Mouse (Mus musculus) hindbrain, embryonic 14.5 days (tissue): ENCODE measurements around the gene Shisal2a. TPM values are rescaled to one million over a fixed set of nuclear protein-coding genes. Genes with fewer than 3 reads are reported as not detected.

Experiments
- ATAC-seq: fragments of 200-750 bp; cut with Nextera tagmentation; 2 replicates; pipeline ENCODE4 v1.8.0; 2017; ENCODE audit warnings: moderate number of reproducible peaks, mild to moderate bottlenecking, moderate TSS enrichment, moderate library complexity; ENCODE audit not compliant: low FRiP score
- DNase-seq: peaks from one replicate; pipeline ENCODE4 v3.0.0-alpha.2; 2015; ENCODE audit warnings: low spot score
- H3K27ac ChIP-seq: fragments of 300-500 bp; sonication (generic); 2 replicates; pipeline ENCODE4 v1.5.1; 2014; ENCODE audit warnings: mild to moderate bottlenecking, moderate library complexity
- H3K27me3 ChIP-seq: fragments of 300-500 bp; sonication (generic); 2 replicates; pipeline ENCODE4 v1.6.1; 2014; ENCODE audit warnings: mild to moderate bottlenecking, low read length, mixed read lengths; ENCODE audit not compliant: control insufficient read depth, insufficient read depth
- H3K36me3 ChIP-seq: fragments of 300-500 bp; sonication (generic); replicated peaks from 2 replicates; pipeline ENCODE4 v1.6.1; 2014; ENCODE audit not compliant: control insufficient read depth, insufficient read depth
- H3K4me1 ChIP-seq: fragments of 300-500 bp; sonication (generic); replicated peaks from 2 replicates; pipeline ENCODE4 v1.6.1; 2014; ENCODE audit warnings: antibody characterized with exemption, low read length, mixed read lengths; ENCODE audit not compliant: control insufficient read depth, insufficient read depth
- H3K4me2 ChIP-seq: fragments of 300-500 bp; sonication (generic); replicated peaks from 2 replicates; pipeline ENCODE4 v1.6.1; 2014; ENCODE audit warnings: mild to moderate bottlenecking, moderate library complexity
- H3K4me3 ChIP-seq: fragments of 300-500 bp; sonication (generic); replicated peaks from 2 replicates; pipeline ENCODE4 v1.5.1; 2014; ENCODE audit warnings: mild to moderate bottlenecking, low read length
- H3K9ac ChIP-seq: fragments of 300-500 bp; sonication (generic); 2 replicates; pipeline ENCODE4 v1.6.1; 2014
- H3K9me3 ChIP-seq: fragments of 300-500 bp; sonication (generic); 2 replicates; pipeline ENCODE4 v1.6.1; 2016; ENCODE audit warnings: low read length; ENCODE audit not compliant: control insufficient read depth
- WGBS: fragments of 180-500 bp; shearing (Covaris S2); extraction: QIAGEN DNeasy Blood & Tissue Kit; methylation state at CpG from one replicate; pipeline ENCODE4 v1.1.7; 2014; 5-methylcytosine and 5-hydroxymethylcytosine counted together
- polyA plus RNA-seq: library from polyadenylated mRNA; unstranded; fragments of >200 nt; fragmentation: Nextera tagmentation; extraction: Ambion mirVana; gene quantifications from 2 replicates; pipeline ENCODE4 v1.2.1, GENCODE M21; 2014

Shisal2a gene
- polyA plus RNA-seq, 1 experiment from 2014 or later: 7.6 TPM

- ATAC-seq: no peak
- H3K4me3 ChIP-seq: no peak overlapping the region
These were observed 34.1 kb downstream of the Shisal2a start for GRCm38 (mm10) chr4:108349064-108349463.

GRCm38 (mm10) chr4:108348256-108348875 is 34.8 kb downstream of the Shisal2a start:
- no peaks in the 10 kb centered on the region for H3K27me3 ChIP-seq
- no peak for ATAC-seq
- no peaks in the 10 kb centered on the region for H3K36me3 ChIP-seq
- WGBS: 69% methylated on average over 5 of the region's 5 CpGs
- H3K9ac ChIP-seq: no peak overlapping the region
- H3K4me1 ChIP-seq: peaks cover 13% of the 10 kb centered on the region
- H3K4me2 ChIP-seq: no peak overlapping the region
- no peak for DNase-seq
- H3K27ac ChIP-seq: no peak overlapping the region
- no peak overlapping the region for H3K4me3 ChIP-seq
- no peaks in the 10 kb centered on the region for H3K9me3 ChIP-seq

More at GRCm38 (mm10) chr4:108349064-108349463, 34.1 kb downstream of the Shisal2a start:
- Histone ChIP-seq H3K9ac (no peak overlapping the region), H3K27me3 (no peaks in the 10 kb centered on the region), H3K4me1 (peaks cover 13% of the 10 kb centered on the region), H3K9me3 (no peaks in the 10 kb centered on the region), H3K4me2 (no peak overlapping the region), H3K36me3 (no peaks in the 10 kb centered on the region), H3K27ac (no peak overlapping the region)
- DNase-seq: no peak
- WGBS: 86% methylated on average over 3 of the region's 3 CpGs

- Histone ChIP-seq H3K36me3 (no peaks in the 10 kb centered on the region), H3K9me3 (no peaks in the 10 kb centered on the region), H3K27me3 (no peaks in the 10 kb centered on the region), H3K4me1 (peaks cover 13% of the 10 kb centered on the region), H3K9ac (no peak overlapping the region), H3K4me3 (no peak overlapping the region), H3K4me2 (no peak overlapping the region), H3K27ac (no peak overlapping the region)
- no peak for DNase-seq
- 92% methylated on average over 5 of the region's 5 CpGs for WGBS
- no peak for ATAC-seq
These were observed 36.0 kb downstream of the Shisal2a start for GRCm38 (mm10) chr4:108347111-108347510.

- ATAC-seq: no peak
- peaks cover 9% of the 10 kb centered on the region for H3K4me1 ChIP-seq
- H3K27ac ChIP-seq: no peak overlapping the region
- no peak overlapping the region for H3K4me3 ChIP-seq
- no peaks in the 10 kb centered on the region for H3K27me3 ChIP-seq
- no peak overlapping the region for H3K9ac ChIP-seq
- 32% methylated on average over 5 of the region's 5 CpGs for WGBS
- H3K4me2 ChIP-seq: no peak overlapping the region
- no peak for DNase-seq
- H3K36me3 ChIP-seq: no peaks in the 10 kb centered on the region
- no peaks in the 10 kb centered on the region for H3K9me3 ChIP-seq
These were observed 37.3 kb downstream of the Shisal2a start for GRCm38 (mm10) chr4:108345826-108346225.

GRCm38 (mm10) chr4:108344631-108345083 is 38.5 kb downstream of the Shisal2a start:
- no peak for ATAC-seq
- Histone ChIP-seq H3K9me3 (no peaks in the 10 kb centered on the region), H3K9ac (no peak overlapping the region), H3K36me3 (0 out of 2 replicates have a peak, but pooled peaks cover 4% of the 10 kb centered on the region), H3K27ac (0 out of 2 replicates have a peak overlapping the region, but pooled peaks have one; percentile 6), H3K4me2 (no peak overlapping the region), H3K4me3 (no peak overlapping the region), H3K4me1 (no peaks in the 10 kb centered on the region), H3K27me3 (no peaks in the 10 kb centered on the region)
- 17% methylated on average over 7 of the region's 7 CpGs for WGBS
- no peak for DNase-seq

- Histone ChIP-seq H3K27me3 (no peaks in the 10 kb centered on the region), H3K27ac (0 out of 2 replicates have a peak overlapping the region, but pooled peaks have one; percentile 51), H3K4me1 (no peaks in the 10 kb centered on the region), H3K4me2 (no peak overlapping the region), H3K9me3 (no peaks in the 10 kb centered on the region), H3K36me3 (peaks cover 37% of the 10 kb centered on the region), H3K9ac (0 out of 2 replicates have a peak overlapping the region, but pooled peaks have one; percentile 25), H3K4me3 (no peak overlapping the region)
- ATAC-seq (peak; percentile 87), DNase-seq (peak; percentile 88)
- WGBS: 14% methylated on average over 4 of the region's 4 CpGs
These were observed 43.9 kb downstream of the Shisal2a start for GRCm38 (mm10) chr4:108339277-108339690.

- no peaks in the 10 kb centered on the region for H3K27me3 ChIP-seq
- H3K9ac ChIP-seq: 0 out of 2 replicates have a peak overlapping the region, but pooled peaks have one; percentile 25
- WGBS: 53% methylated on average over 10 of the region's 10 CpGs
- H3K36me3 ChIP-seq: peaks cover 40% of the 10 kb centered on the region
- H3K4me1 ChIP-seq: no peaks in the 10 kb centered on the region
- DNase-seq (no peak), ATAC-seq (peak; percentile 18; the same call in 1 of the 2 replicates)
- no peak overlapping the region for H3K4me2 ChIP-seq
- H3K9me3 ChIP-seq: no peaks in the 10 kb centered on the region
- H3K27ac ChIP-seq: 0 out of 2 replicates have a peak overlapping the region, but pooled peaks have one; percentile 51
- no peak overlapping the region for H3K4me3 ChIP-seq
These were observed 44.3 kb downstream of the Shisal2a start for GRCm38 (mm10) chr4:108338811-108339210.

GRCm38 (mm10) chr4:108338321-108338733 is 44.8 kb downstream of the Shisal2a start:
- Histone ChIP-seq H3K36me3 (peaks cover 45% of the 10 kb centered on the region), H3K9me3 (no peaks in the 10 kb centered on the region), H3K9ac (no peak overlapping the region), H3K4me2 (no peak overlapping the region), H3K27me3 (no peaks in the 10 kb centered on the region), H3K4me1 (no peaks in the 10 kb centered on the region), H3K27ac (no peak overlapping the region; the same call in 1 of the 2 replicates), H3K4me3 (no peak overlapping the region)
- no peak for DNase-seq
- WGBS: 47% methylated on average over 9 of the region's 9 CpGs
- no peak for ATAC-seq

- 32% methylated on average over 3 of the region's 3 CpGs for WGBS
These were observed 45.3 kb downstream of the Shisal2a start for GRCm38 (mm10) chr4:108337817-108338216.

More at GRCm38 (mm10) chr4:108337817-108338216, 45.3 kb downstream of the Shisal2a start:
- H3K36me3 ChIP-seq: peaks cover 50% of the 10 kb centered on the region
- no peak overlapping the region for H3K4me3 ChIP-seq
- no peak for DNase-seq
- no peak overlapping the region for H3K9ac ChIP-seq
- no peak for ATAC-seq
- no peaks in the 10 kb centered on the region for H3K9me3 ChIP-seq
- no peaks in the 10 kb centered on the region for H3K4me1 ChIP-seq
- H3K4me2 ChIP-seq: no peak overlapping the region
- H3K27me3 ChIP-seq: no peaks in the 10 kb centered on the region
- no peak overlapping the region for H3K27ac ChIP-seq
